Mouse (Mus musculus) heart, adult 2 months (tissue): ENCODE measurements around the gene 1700042G07Rik. TPM values are rescaled to one million over a fixed set of nuclear protein-coding genes. Genes with fewer than 3 reads are reported as not detected.

ENCODE experiments used
- DNase-seq, 2 experiments: peaks; one replicate each; pipeline ENCODE4 v3.0.0; 2021
- H3K27ac ChIP-seq: fragments of 200-600 bp; 2 replicates; pipeline ENCODE4 v1.8.1; 2022
- H3K27me3 ChIP-seq: fragments of 200-500 bp; 2 replicates; pipeline ENCODE4 v1.6.1; 2012; ENCODE audit warnings: mild to moderate bottlenecking, low read length, inconsistent platforms, mixed read lengths; ENCODE audit not compliant: control insufficient read depth, insufficient read depth
- H3K36me3 ChIP-seq: fragments of 200-500 bp; 2 replicates; pipeline ENCODE4 v1.6.1; 2012; ENCODE audit warnings: low read length, inconsistent platforms; ENCODE audit not compliant: control insufficient read depth, insufficient read depth
- H3K4me1 ChIP-seq: fragments of 200-500 bp; 2 replicates; pipeline ENCODE4 v1.6.1; 2011; ENCODE audit warnings: low read length; ENCODE audit not compliant: control insufficient read depth, insufficient read depth
- H3K4me3 ChIP-seq: fragments of 200-600 bp; 2 replicates; pipeline ENCODE4 v1.8.1; 2022
- H3K79me2 ChIP-seq: fragments of 200-500 bp; replicated peaks from 2 replicates; pipeline ENCODE4 v1.6.1; 2012; ENCODE audit warnings: mild to moderate bottlenecking, inconsistent platforms, low read length, moderate library complexity, mixed read lengths; ENCODE audit not compliant: control insufficient read depth, insufficient read depth
- H3K9ac ChIP-seq: fragments of 200-500 bp; 2 replicates; pipeline ENCODE4 v1.6.1; 2012; ENCODE audit warnings: low read depth, mild to moderate bottlenecking, control low read depth, inconsistent platforms, low read length, mixed read lengths
- CTCF ChIP-seq: fragments of 200-600 bp; IDR thresholded peaks from 2 replicates; pipeline ENCODE4 v1.8.1; 2022; ENCODE audit warnings: antibody characterized with exemption, mild to moderate bottlenecking, moderate library complexity
- EP300 ChIP-seq: fragments of 200-500 bp; IDR thresholded peaks from 2 replicates; pipeline ENCODE4 v1.6.1; 2011; ENCODE audit warnings: low read depth, low read length, control low read depth; ENCODE audit not compliant: insufficient read depth
- POLR2A ChIP-seq: fragments of 200-500 bp; IDR thresholded peaks from 2 replicates; pipeline ENCODE4 v1.6.1; 2011; ENCODE audit warnings: mild to moderate bottlenecking, low read depth, low read length, control low read depth; ENCODE audit not compliant: insufficient read depth
- WGBS: fragments of 180-500 bp; shearing (Covaris S2); methylation state at CpG from one replicate; pipeline ENCODE4 v1.1.7; 2018; 5-methylcytosine and 5-hydroxymethylcytosine counted together
- intact Hi-C: fragments of 180-260 bp; cut with DNase I; formaldehyde crosslinking; loops from one replicate; pipeline ENCODE4 v1.15.1; 2025
- polyA plus RNA-seq: library from polyadenylated mRNA; depleted of rRNA; stranded (reverse); fragments of >200 nt; gene quantifications from 2 replicates; pipeline ENCODE4 v1.2.3, GENCODE M21; 2012
- total RNA-seq, 2 experiments: library from RNA; stranded (reverse); gene quantifications; 2 replicates each; pipeline ENCODE4 v1.2.3; 2021

1700042G07Rik gene
- total and polyA plus RNA-seq, 3 experiments, result 0.45 TPM; not detected in 2

GRCm38 (mm10) chr4:116175136-116175535 lies 2.0 kb downstream of the 1700042G07Rik start:
- H3K9ac ChIP-seq, result no peak overlapping the region
- H3K79me2 ChIP-seq, result no peaks in the 10 kb centered on the region
- TF ChIP-seq EP300, result no peak
- no peak for TF ChIP-seq POLR2A
- TF ChIP-seq CTCF, result no peak
- no peaks in the 10 kb centered on the region for H3K27me3 ChIP-seq
- peak overlapping the region; percentile 32 for H3K27ac ChIP-seq
- no peaks in the 10 kb centered on the region for H3K36me3 ChIP-seq
- DNase-seq, result no peak
- H3K4me3 ChIP-seq, result no peak overlapping the region
- peaks cover 18% of the 10 kb centered on the region for H3K4me1 ChIP-seq
- intact Hi-C loops, result no loop called here

GRCm38 (mm10) chr4:116175711-116176542 lies 2.8 kb downstream of the 1700042G07Rik start:
- Histone ChIP-seq H3K36me3 (no peaks in the 10 kb centered on the region), H3K79me2 (no peaks in the 10 kb centered on the region), H3K27me3 (no peaks in the 10 kb centered on the region), H3K27ac (peak overlapping the region; percentile 93), H3K9ac (peak overlapping the region; percentile 60), H3K4me3 (peak overlapping the region; percentile 24), H3K4me1 (peaks cover 18% of the 10 kb centered on the region)
- DNase-seq, result no peak
- intact Hi-C loops, result loop anchor here (2.0 kb wide), 1 partner anchor 17 kb away; no protein-coding TSS in a partner anchor
- WGBS, result 34% methylated on average over 7 of the region's 7 CpGs
- no peak for TF ChIP-seq CTCF
- no peak for TF ChIP-seq EP300
- no peak for TF ChIP-seq POLR2A

GRCm38 (mm10) chr4:116176543-116176988 lies 3.4 kb downstream of the 1700042G07Rik start:
- peak overlapping the region; percentile 24 for H3K4me3 ChIP-seq
- peak; percentile 76 to 79 for DNase-seq

GRCm38 (mm10) chr4:116177140-116177539 lies 4.0 kb downstream of the 1700042G07Rik start:
- H3K27ac ChIP-seq, result peak overlapping the region; percentile 93
- no peaks in the 10 kb centered on the region for H3K79me2 ChIP-seq
- no peaks in the 10 kb centered on the region for H3K36me3 ChIP-seq
- no peaks in the 10 kb centered on the region for H3K27me3 ChIP-seq
- intact Hi-C loops, result loop anchor here (1.0 to 2.0 kb wide), 2 partner anchors 16 to 44 kb away; partner anchors contain the start of gene Pik3r3
- WGBS, result 38% methylated on average over 5 of the region's 5 CpGs
- 0 out of 2 replicates have a peak, but pooled peaks have one; percentile 49 for TF ChIP-seq POLR2A
- no peak for TF ChIP-seq CTCF
- peak; percentile 94 for TF ChIP-seq EP300
- peak; percentile 88 to 90 for DNase-seq
- H3K4me1 ChIP-seq, result peaks cover 18% of the 10 kb centered on the region
- no peak overlapping the region for H3K9ac ChIP-seq
- peak overlapping the region; percentile 24 for H3K4me3 ChIP-seq

More at GRCm38 (mm10) chr4:116176543-116176988, 3.4 kb downstream of the 1700042G07Rik start:
- no peaks in the 10 kb centered on the region for H3K79me2 ChIP-seq
- peak overlapping the region; percentile 93 for H3K27ac ChIP-seq
- peaks cover 18% of the 10 kb centered on the region for H3K4me1 ChIP-seq
- TF ChIP-seq POLR2A (no peak; the same call in 1 of the 2 replicates), EP300 (no peak; the same call in 1 of the 2 replicates), CTCF (no peak)
- no peaks in the 10 kb centered on the region for H3K36me3 ChIP-seq
- WGBS, result 24% methylated on average over 10 of the region's 10 CpGs
- no peaks in the 10 kb centered on the region for H3K27me3 ChIP-seq
- peak overlapping the region; percentile 60 for H3K9ac ChIP-seq
- intact Hi-C loops, result loop anchor here (2.0 kb wide), 1 partner anchor 16 kb away; no protein-coding TSS in a partner anchor

- intact Hi-C loops, result no loop called here
- no peaks in the 10 kb centered on the region for H3K79me2 ChIP-seq
- peak overlapping the region; percentile 72 for H3K27ac ChIP-seq
Measured at GRCm38 (mm10) chr4:116182079-116182478, 8.9 kb downstream of the 1700042G07Rik start.

GRCm38 (mm10) chr4:116182745-116183144 lies 9.6 kb downstream of the 1700042G07Rik start:
- Histone ChIP-seq H3K4me3 (peak overlapping the region; percentile 23; the same call in 1 of the 2 replicates), H3K27ac (peak overlapping the region; percentile 72), H3K27me3 (no peaks in the 10 kb centered on the region), H3K36me3 (no peaks in the 10 kb centered on the region), H3K4me1 (peaks cover 6% of the 10 kb centered on the region), H3K9ac (0 out of 2 replicates have a peak overlapping the region, but pooled peaks have one; percentile 2), H3K79me2 (no peaks in the 10 kb centered on the region)
- no peak for TF ChIP-seq CTCF
- peak; percentile 52 for TF ChIP-seq POLR2A
- TF ChIP-seq EP300, result no peak
- DNase-seq, result peak; percentile 58 to 62
- intact Hi-C loops, result no loop called here
- 3% methylated on average over 12 of the region's 12 CpGs for WGBS

More at GRCm38 (mm10) chr4:116182079-116182478, 8.9 kb downstream of the 1700042G07Rik start:
- TF ChIP-seq POLR2A, result no peak
- TF ChIP-seq CTCF, result no peak
- no peak for TF ChIP-seq EP300
- no peak overlapping the region for H3K4me3 ChIP-seq
- no peaks in the 10 kb centered on the region for H3K27me3 ChIP-seq
- H3K9ac ChIP-seq, result no peak overlapping the region
- 78% methylated on average over 3 of the region's 3 CpGs for WGBS
- H3K4me1 ChIP-seq, result peaks cover 9% of the 10 kb centered on the region
- DNase-seq, result no peak
- no peaks in the 10 kb centered on the region for H3K36me3 ChIP-seq
